Mouse (Mus musculus) CD4-positive helper T cell, adult 2 months (primary cell): ENCODE data around the gene Brms1.

Source experiments
- DNase-seq: peaks from one replicate; pipeline ENCODE4 v3.0.0-alpha.2; 2012; ENCODE audit warnings: low read depth, missing footprints, low spot score

Gene Brms1

DNA sequence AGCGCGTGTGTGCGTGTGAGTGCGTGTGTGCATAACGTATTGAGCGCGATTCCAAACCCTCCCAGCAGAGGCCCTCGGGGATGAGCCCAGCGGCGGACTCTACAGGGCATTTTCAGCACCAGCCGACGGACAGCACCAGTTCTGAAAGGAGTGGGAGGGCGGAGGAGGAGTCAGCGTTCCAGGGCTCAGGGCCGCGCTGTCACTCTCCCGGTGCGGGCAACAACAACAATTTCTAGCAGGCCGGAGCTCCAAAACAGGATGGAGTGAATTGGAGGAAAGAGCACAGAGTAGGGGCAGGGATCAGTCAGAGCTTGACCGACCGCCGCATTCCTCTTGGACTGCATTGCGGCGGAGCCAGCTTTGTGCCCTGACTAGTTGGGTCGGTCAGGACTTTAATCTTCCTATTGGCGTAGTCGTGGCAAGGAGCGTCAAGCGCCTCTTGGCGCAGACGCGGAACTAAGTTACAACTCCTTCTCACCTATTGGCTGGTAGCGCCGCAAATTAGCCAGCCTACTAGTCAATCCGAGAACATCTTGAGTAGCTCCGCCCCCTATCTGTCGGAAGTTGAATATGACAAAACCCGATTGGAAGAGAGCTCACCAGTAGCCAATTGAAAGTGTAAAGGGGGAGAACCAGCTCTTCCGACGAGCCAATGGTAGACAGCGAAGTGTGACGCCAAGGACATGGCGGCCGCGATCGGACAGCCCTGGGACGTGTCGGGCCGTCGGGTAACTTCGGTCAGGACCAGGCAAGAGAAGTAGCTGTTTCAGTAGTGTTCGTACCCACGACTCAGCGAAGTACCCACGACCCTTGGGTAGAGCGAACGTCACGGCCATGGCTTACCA is 47.0 kb downstream of the Brms1 start, which contains the start of gene Yif1a:
Yif1a (plus strand) TSS at position 655 of the 845 bp plus-strand sequence.
- DNase-seq, result peak; percentile 99

DNA sequence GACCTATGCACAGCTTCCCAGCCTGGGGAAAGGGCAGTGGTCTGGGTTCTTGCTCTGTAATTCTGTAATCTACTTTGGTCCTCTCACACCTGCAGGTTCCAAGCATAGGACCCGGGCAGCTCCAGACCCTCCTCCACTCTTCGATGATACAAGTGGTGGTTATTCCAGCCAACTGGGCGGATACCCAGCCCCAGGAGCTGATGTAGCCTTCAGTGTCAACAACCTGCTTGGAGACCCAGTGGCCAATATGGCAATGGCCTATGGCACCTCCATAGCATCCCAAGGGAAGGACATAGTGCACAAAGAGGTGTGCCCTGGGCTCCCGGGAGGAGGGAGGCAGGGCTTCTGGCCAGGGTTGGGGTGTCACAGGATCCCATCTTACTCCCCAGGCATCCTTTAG is 48.2 kb downstream of the Brms1 start:
- DNase-seq, result peak; percentile 2

DNA sequence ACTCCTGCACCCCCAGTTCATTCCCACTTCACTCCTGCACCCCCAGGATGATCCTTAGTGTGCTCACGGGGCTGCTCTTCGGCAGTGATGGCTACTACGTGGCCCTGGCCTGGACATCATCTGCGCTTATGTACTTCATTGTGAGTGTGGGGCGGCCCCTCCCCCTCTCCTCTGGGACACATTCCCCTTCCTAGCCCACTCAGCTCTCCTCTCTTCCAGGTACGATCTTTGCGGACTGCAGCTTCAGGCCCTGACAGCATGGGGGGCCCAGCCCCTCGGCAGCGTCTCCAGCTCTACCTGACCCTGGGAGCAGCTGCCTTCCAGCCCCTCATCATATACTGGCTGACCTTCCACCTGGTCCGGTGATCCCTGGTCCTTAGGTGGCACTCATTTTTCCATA is 50.9 kb downstream of the Brms1 start:
- DNase-seq, result no peak

DNA sequence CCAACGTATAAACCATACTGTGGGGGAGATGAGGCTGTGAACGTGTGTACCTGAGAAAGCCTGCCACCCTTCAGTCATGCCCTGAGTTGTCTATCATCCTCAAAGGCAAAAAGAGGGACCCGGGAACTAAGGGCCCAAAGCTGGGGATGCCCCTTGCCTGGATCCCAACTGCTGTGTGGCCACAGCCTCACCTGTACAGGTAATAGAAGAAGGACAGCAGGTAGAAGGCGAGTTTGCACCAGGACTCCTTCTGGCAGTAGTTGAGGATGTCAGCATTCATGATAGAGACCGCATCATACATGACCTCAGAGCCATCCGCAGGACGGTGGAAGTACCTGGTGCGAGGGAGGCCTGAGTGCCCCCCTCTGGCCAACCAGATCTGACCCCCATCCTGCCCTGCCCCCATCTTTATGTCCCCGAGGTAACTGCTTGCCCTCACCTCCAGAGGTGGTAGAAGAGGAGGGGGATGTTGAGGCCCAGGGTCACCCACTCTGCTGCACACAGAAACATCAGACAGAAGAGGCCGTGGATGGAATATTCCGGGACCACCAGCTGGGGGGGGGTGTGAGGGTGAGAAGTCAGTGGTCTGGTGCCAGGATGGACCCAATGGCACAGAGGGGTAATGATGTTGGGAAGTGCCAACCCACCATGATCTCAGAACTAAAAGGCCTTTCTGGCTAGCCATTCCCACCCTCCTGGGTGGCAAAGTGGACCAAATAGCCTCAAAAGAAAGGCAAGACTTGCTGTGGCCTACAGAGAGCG is 52.5 kb downstream of the Brms1 start:
- DNase-seq, result peak; percentile 2

DNA sequence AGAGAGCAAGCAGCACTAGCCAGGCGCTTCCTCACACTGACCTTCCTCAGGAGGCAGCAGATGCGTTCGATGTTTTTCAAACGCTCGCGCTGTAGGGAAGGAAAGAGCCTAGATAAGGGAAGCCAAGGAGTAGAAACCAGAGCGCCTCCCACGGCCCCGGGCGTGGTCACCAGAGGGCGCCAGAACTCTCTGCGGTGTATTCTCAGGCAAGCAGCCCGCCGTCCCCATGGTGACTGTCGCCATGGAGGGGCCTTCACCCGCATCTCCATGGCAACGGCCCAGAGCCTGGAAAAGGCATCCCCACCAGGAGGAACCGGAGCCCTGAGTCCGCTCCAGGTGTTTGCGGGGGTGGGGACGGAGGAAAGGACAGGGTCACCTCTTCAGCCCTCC is 53.1 kb downstream of the Brms1 start:
- DNase-seq, result peak; percentile 86

DNA sequence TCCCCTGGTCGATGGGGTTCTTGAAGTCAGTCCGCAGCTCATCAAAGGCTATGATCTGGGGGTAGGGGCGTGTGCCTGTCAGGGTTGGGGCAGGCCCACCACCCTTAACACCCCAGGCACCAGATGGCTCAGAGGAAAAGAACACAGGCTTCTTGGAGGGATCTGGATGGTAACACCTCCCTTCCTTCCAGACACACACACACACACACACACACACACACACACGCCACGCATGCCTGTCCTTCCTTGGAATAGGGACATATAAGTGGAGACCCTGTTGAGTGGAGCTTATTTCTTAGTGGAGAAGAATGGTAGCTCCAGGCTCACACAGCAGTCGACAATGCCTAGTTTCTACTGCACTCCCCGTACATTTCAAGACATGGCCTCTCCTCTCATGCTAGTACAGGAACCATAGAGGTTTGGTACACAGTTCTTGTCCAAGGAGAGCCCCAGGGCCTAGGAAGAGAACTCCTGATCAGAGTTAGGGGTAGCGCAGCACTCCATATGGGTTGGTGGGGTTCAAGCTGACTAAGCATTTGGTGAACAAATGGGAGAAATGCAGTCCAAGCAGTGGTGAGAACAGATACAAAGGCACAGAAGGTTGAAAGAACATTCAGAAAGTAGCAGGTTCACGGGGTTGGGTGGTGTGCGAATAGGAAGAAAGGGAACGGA is 53.7 kb downstream of the Brms1 start:
- no peak for DNase-seq

DNA sequence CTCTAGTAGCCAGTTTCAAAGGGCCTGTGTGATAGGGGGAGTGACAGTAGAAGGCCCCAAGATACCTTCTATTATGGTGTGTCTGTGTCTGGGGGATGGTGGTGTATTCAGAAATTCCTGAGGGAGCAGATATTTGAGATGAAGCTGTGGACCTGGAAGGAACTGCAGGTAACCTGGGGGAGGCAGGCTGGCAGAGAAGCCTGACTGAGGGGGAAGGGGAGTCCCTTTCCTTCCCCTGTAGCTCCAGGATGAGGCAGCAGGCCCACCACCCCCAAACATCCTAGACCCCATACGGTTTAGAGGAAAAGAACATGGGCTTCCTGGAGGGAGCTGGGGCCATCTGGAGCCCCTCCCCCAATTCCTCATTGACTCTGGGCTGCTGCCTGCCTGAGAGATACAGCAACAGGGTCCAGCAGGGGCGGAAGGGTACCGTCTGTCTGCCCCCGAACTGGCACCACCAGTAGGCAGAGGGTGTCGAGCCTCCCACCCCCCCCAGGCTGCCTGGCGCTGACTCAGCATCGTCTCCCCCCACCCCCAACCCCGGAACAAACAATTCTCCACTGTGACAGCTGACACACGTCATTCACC is 54.8 kb downstream of the Brms1 start:
- no peak for DNase-seq

DNA sequence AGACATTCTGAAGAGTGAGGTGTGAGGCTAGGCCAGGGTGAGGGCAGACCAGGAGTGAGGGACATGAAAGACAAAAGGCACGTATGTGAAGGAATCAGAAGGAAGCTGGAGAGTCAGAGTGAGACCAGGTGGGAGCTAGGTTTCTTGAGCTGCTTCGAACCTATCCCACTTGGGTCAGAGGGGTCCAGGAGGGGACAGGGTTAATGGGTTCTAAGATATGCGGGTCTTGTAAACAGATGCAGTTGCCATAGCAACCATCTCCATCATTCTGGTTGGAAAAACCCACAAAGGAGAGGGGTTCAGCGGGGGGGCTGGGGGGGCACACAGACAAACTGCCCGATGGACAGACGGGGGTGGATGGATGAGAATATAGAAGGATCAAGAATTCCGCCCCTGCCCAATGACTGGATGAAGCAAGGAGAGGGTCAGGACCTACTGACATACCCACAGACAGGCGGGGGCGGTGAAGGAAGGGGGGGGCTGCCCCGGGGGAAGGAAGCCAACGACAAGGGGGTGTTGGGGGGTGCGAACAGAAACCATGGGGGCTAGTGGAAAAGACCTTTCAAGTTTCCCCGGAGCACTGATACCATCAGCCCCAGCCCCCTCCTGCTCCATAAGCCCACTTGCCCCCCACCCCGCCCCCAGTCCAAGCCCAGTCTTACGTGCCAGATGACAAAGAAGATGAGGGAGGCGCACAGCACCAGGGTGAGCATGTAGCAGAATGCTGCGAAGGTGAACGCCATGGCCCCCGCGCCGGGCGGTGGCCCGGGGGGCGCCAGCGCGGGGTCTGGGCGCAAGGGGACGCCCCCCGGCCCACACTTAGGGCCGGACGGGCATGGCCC is 56.6 kb downstream of the Brms1 start:
- DNase-seq, result peak; percentile 32

DNA sequence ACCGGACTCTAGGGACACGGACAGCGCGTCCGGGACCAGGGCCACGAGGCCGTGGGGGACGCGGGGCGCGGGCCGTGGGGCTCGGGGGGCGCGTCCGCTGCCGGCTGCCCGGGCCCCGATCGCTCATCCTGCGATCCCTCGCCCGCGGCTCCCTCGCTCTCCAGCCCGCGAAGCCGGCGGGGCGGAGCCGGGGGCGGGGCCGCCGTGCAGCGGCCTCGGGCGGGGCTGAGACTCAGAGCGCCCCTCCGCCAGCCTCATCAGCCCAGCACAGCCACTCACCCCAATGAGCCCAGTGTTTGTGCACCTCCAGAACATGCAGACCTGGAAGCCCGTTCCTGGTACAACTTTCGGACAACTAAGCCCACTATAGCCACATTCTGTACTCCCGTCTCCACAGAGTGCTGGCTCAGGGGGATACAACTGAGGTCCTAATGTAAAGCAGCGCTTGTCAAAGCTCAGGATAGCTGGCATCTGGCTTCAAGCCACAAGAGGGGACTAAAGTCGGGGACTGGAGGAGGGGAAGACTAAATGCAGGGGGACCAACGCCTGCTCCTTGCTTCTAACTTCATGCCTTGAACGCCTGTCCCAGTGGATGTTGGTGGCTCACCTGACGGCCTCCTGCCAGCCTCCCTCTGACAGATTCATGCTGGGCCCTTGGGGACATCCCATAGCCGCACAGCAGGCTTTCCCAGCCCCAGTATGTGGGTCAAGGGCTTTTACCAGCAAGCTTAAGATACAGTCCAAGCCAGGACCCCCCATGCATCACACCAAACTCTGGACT is 57.4 kb downstream of the Brms1 start, which contains the start of gene Cnih2:
Cnih2 (minus strand) TSS at position 159 of the 781 bp plus-strand sequence.
- peak; percentile 65 for DNase-seq
